ENCODE assay signal across 17 mouse cellular contexts in the genomic region with DNA sequence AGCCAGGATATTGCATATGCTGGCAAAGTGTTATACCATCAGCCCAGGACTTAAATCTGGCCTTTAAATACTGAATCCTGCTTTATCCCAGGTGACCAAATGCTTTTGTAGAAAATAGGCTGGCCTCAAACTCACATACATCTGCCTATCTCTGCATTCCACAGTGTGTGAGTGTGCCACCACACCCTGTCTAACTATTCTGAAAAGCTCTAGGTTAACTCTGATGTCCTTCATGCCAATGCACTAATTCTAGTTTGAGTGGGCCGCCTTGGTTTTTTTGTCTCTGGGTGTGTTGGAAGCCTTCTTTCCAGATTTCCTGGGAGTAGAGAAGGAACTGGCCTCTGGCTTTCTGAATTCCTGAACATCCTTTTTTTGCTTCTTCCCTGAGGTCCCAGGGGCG.
"Had no signal": no experiment of that assay in that cellular context is flagged by ENCODE, and none has a peak within 500 bp of the region (broad histone marks: within the 10 kb centered on the region; RNA-seq: fewer than 3 reads in every experiment).

No protein-coding gene starts in this region.

- H3K4me1 ChIP-seq: lung, embryonic 15.5 days; midbrain, embryonic 10.5 days; midbrain, embryonic 12.5 days; neural tube, embryonic 12.5 days had no signal

- H3K4me3 ChIP-seq: lung, embryonic 15.5 days; midbrain, embryonic 10.5 days; midbrain, embryonic 12.5 days; neural tube, embryonic 12.5 days had no signal

- DNase-seq: lung, adult 18-20 months; lung, postnatal 10 days; lung, postnatal 4 days; midbrain, embryonic 14.5 days; retina, postnatal 1 day; right cerebral cortex, adult 18-20 months; right cerebral cortex, postnatal 25 days; right cerebral cortex, postnatal 4 days; spleen, adult 18-20 months; thymus, adult 18-20 months; thymus, postnatal 14 days; thymus, postnatal 36 days had no signal

- H3K9ac ChIP-seq: lung, embryonic 15.5 days; midbrain, embryonic 12.5 days; neural tube, embryonic 12.5 days had no signal

- H3K4me2 ChIP-seq: lung, embryonic 15.5 days; midbrain, embryonic 12.5 days; neural tube, embryonic 12.5 days had no signal

- H3K27me3 ChIP-seq: lung, embryonic 15.5 days; midbrain, embryonic 12.5 days; neural tube, embryonic 12.5 days had no signal

- H3K9me3 ChIP-seq: lung, embryonic 15.5 days; midbrain, embryonic 10.5 days; midbrain, embryonic 12.5 days; neural tube, embryonic 12.5 days had no signal

- ATAC-seq: midbrain, embryonic 16.5 days had no signal

- H3K27ac ChIP-seq: lung, embryonic 15.5 days; midbrain, embryonic 10.5 days; midbrain, embryonic 12.5 days; neural tube, embryonic 12.5 days had no signal
